Mouse (Mus musculus) 3134 (cell line): ENCODE data around the gene 1700061G19Rik.
A peak's percentile ranks its signal among the peaks of the same experiment; 100 is the strongest.

Experiments
- DNase-seq: peaks from one replicate; pipeline ENCODE4 v3.0.0-alpha.2; 2011; ENCODE audit warnings: low spot score; ENCODE audit not compliant: insufficient read length; ENCODE audit errors: extremely low read depth

The 1700061G19Rik gene

GRCm38 (mm10) chr17:56917166-56917565 lies 41.9 kb downstream of the 1700061G19Rik start:
- no peak for DNase-seq

- DNase-seq = no peak
Measured at GRCm38 (mm10) chr17:56919725-56920124, 44.4 kb downstream of the 1700061G19Rik start.

DNA sequence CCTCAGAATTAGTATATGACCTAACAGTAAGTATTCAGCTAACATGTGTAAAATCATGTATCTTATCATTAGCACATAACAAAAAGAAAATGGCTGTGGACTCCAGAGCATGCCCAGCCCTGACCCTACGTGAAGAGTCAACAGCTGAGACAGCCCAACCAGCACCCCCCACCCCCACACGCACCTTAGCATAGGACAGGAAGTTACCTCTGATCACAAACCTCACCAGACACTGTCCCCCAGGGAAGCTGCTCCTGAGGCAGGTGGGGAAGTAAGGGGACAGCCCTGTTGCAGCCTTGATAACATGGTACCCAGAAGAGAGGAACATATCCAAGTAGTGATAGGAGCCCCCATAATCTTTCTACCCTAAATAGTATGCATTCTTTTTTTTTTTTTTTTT lies 50.7 kb downstream of the 1700061G19Rik start:
- no peak for DNase-seq

GRCm38 (mm10) chr17:56929101-56929500 lies 53.8 kb downstream of the 1700061G19Rik start:
- DNase-seq = no peak

DNA sequence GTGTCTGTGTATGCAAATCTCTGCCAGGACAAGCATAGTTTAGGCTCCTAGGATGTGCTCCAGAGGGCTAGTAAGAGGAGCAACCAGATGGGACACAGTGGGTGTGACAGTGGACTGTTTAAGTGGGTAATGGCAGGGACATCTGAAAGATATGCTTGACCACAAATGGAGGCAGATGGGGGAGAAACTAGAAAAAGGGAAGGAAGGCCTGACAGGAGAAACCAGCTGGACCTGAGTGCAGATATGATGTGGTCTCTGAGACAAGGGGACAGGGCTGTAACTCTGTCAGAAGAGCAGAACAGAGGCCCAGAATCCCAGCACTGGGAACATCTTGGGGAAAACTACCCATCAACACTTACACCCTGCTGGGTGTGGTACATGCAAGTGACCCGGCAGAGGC lies 54.3 kb downstream of the 1700061G19Rik start:
- DNase-seq = no peak

DNA sequence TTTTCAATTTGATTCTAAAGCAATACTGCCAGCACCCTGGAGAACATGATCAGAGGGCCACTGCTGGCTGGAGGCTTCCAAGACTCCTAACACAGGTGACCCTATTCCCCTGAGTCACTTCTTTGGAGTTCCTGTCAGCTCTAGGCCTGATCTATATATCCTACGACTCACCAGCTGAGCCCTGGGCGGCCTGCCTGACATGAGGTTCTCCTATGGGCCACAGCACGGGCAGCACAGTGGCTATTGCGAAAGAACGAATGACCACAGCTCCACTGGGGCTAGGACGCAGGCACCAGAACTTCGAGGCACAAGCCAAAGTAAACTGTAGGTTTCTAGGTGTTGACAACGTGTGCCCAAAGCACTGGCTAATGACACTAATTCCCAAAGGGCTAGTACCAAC lies 54.7 kb downstream of the 1700061G19Rik start:
- peak; percentile 48 for DNase-seq

DNA sequence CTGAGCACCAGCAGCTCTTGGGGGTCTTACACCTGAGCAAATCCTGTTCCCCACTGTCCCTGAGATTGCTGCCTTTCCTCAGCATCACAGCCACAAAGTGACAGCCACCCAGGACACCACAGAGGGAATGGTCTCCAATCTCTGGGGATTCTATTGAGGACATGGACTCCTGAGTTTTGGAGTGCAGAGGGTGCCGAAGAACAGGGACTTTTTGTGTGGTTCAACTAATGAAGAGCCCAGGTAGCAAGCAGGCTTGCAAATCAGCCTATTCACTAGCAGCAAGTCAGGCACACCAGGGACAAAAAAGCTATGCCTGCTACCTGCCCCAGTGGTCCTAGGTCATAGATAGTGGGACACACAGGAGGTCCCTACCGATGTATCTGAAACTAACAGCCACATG lies 58.1 kb downstream of the 1700061G19Rik start:
- no peak for DNase-seq

DNA sequence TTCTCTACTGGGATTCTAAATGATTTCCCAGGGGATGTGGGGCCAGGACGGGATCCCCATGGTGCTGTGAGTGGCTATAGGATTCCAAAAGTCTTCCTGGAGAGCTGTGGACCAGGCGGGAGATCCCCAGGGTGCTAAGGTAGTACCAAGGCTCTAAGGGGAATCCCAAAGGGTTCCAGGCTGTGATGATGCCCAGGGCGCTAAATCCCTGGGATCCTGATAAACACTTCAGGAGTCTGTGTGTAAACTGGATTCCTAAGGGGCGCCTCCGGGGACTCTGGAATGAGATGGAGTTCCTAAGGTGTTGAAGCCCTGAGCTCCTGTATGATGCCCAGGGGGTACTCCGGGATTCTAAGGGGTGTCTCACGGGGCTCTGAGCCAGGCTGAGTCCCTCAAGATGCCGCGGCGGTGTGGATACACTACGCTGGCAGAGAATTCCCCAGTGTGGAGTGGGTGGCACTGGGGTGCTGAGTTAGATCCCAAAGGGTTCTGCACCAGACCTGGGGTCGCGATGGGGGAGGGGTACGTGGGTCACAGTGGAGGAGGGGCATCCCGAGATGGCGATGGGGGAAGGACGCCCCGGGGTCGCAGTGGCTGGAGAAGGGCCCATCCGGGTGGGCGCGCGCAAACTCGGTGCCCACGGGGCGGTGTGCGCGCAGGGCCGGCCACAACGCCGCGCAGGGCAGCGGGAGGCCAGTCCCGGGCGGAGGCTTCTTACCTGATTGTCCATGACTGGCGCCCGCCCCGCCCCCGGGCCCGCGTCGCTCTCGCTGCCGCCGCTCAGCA lies 59.5 kb downstream of the 1700061G19Rik start:
- peak; percentile 29 for DNase-seq

- DNase-seq = peak; percentile 69
Measured at GRCm38 (mm10) chr17:56935363-56936131, 60.3 kb downstream of the 1700061G19Rik start, which contains the start of gene Mllt1. TSS of gene Mllt1 (minus strand) at chr17:56935415.

DNA sequence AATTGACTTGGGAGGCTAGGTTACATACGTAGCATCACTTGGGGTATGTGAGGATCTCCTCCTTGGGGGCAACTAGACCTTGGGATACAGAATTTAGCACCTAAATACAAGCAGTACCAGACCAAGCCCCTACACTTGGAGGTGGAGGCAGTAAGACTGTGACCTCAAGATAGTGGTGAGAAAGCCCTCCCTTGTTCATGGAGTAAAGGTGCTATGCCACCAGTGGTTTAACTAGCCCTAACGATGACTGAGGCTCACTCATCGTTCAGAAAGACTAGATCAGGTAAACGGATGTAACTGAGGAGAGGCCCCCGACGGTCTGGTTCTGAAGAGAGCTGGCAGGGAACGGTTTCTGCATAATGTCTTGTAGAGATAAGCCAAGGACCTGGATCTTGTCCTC lies 61.5 kb downstream of the 1700061G19Rik start:
- DNase-seq = no peak
